Mouse (Mus musculus) left cerebral cortex, adult 11 months (tissue): ENCODE results near the gene Flii.

Source experiments
- DNase-seq: peaks from one replicate; pipeline ENCODE4 v3.0.0; 2022; ENCODE audit warnings: low spot score

The Flii gene

DNA sequence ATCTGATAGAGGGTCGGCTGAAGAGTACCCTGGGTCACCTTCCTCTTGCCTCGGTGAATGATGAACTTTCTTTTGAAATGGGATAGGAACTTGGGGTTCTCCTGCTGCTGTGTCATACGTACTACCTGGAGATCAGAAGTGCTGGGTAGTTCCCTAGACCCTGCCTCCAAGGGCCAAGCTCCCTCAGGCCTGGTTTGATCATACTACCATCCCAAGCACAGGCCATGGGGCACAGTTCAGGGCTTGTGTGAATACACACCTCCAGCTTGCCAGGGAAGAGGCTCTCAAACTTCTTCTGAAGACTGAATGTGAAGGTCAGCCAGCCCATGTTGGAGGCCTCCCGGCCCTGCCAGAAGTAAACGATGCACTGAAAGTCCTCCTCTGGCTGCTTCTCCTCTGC is 11.2 kb downstream of the Flii start:
- no peak for DNase-seq

DNA sequence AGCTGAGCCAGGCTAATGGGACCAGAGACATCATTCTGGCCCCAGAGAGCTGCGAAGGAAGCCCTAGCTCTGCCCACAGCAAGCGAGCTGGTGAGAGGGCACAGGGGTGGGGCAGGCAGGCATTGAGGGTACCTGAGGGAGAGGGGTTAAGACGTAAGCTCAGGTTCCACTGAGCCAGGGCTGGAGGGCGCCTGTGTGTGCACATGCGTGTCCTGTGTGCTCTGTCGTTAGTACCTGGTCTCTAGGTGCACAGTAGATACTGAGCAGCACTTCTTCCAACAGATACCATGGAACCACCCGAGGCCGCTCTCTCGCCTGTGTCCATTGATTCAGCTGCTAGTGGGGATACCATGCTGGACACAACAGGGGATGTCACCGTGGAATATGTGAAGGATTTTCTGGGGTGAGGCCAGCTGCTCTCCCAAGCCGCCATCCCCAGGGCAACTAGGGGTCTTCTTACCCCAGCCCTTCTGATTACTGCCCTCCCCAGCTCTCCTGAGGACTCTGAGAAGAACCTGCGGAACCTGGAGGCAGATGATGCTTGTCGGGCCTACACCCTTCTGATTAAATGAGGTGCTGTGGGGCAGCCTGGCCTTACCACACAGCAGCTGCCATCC is 14.3 kb downstream of the Flii start:
- DNase-seq = no peak

DNA sequence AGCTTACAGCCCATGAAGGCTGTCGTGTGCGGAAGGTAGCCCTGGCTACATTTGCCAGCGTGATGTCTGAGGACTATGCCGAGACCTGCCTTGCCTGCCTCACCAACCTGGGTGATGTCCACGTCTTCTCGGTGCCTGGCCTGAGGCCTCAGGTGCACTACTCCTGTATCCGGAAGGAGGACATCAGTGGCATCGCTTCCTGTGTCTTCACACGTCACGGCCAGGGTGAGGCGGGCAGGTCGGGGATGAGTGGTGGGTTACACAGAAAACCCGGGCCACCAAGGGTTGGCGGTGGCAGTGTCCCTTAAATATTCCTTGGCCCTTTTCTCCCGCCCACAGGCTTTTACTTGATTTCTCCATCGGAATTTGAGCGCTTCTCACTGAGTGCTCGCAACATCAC is 15.0 kb downstream of the Flii start:
- DNase-seq = no peak

DNA sequence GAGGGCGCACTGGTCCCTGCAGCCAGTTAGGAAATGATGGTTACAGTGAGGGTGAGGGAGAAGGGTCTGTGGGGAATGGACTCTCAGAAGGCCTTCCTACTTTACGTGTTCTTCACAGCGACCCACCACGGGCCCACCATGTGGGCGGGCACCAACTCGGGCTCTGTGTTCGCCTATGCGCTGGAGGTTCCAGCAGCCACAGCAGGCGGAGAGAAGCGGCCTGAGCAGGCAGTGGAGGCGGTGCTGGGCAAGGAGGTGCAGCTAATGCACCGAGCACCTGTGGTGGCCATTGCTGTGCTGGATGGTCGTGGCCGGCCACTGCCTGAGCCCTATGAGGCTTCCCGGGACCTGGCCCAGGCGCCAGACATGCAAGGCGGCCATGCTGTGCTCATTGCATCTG is 15.8 kb downstream of the Flii start:
- no peak for DNase-seq

DNA sequence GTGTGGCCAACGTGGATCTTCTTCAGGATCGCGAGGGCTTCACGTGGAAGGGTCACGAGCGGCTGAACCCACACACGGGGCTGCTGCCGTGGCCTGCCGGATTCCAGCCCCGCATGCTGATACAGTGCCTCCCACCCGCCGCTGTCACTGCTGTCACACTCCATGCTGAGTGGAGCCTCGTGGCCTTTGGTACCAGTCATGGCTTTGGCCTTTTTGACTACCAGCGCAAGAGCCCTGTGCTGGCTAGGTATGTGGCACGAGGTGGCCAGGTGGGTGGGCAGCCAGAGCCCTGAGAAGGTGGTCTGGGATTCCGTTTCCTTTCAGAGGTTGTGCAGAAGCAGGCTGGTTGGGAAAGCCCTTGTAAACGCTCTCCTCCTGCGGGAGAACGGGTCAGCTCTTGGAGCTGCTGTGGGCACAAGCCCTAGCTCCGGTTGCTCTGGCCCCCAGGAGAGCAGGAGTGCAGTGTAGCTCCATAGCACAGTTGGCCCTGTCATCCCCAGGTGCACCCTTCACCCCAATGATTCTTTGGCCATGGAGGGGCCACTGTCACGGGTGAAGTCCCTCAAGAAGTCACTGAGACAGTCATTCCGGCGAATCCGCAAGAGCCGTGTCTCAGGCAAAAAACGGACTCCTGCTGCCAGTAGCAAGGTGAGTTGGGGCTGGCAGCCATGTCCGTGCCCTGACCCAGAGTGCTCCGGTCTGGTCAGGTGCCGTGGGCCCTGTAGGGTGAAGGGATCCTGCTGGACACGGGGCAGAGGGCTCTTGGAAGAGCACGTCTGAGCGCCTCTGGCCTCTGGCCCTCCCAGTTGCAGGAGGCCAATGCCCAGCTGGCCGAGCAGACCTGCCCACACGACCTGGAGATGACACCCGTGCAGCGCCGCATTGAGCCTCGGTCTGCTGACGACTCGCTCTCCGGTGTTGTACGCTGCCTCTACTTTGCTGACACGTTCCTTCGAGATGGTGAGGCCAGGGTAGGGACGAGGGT is 17.3 kb downstream of the Flii start:
- no peak for DNase-seq

DNA sequence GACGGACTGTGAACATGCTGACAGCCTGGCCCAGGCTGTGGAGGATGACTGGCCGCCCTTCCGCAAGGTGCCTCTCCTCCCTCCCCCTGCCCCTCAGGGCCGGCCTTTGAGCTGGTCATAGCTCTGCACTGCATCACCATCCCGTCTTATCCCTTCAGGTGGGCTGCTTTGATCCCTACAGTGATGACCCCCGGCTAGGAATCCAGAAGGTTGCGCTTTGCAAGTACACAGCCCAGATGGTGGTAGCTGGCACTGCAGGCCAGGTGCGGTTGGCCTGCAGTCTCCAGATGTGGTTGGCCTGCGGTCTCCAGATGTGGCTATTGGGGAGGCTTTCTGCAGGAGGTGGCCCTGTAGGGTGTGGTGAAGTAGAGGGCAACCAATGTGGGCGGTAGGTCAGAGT is 18.4 kb downstream of the Flii start:
- no peak for DNase-seq

DNA sequence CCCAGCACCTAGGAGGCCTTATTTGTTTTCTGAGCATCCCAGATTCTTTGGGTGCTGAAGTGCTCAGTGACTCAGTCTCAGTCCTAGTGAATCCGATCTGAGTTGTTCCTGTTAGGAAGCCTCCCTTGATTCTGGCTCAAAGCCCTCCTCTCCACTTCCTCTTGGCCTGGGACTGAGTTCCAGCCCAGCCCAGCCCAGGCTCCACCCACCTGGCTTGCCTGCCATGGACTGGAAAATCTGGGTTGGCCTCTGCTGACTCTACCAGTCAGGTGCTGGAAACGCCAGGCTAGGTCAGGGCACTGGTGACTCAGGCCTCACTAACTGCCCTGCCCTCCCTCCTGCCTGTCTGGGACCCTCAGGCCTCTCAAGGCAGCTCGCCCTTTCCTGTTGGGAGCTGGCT is 19.4 kb downstream of the Flii start:
- no peak for DNase-seq

DNA sequence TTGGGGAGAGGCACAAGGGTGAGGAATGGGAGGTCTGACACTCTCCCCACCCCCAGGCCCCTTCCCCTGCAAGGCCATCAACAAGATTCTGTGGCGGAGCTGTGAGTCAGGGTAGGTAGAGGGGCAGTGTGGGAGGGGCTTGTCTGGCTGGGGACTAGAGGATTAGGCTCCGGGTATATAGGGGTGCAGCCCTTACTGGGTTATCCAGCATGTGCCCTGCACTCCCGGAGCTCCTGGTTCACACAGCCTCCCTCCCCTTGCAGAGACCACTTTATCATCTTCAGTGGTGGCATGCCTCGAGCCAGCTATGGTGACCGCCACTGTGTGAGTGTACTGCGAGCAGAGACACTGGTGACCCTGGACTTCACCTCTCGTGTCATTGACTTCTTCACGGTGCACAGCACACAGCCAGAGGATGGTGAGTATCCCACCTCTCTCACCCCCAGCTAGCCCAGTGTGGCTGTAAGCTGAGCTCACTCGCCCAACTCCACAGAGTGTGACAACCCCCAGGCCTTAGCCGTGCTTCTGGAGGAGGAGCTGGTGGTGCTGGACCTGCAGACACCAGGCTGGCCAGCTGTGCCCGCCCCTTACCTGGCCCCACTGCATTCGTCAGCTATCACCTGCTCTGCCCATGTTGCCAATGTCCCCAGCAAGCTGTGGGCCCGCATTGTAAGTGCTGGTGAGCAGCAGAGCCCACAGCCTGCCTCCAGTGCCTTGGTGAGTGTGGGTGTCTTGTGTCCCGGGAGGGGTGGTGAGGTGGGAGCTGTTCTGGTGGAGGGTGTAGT is 20.2 kb downstream of the Flii start:
- no peak for DNase-seq

DNA sequence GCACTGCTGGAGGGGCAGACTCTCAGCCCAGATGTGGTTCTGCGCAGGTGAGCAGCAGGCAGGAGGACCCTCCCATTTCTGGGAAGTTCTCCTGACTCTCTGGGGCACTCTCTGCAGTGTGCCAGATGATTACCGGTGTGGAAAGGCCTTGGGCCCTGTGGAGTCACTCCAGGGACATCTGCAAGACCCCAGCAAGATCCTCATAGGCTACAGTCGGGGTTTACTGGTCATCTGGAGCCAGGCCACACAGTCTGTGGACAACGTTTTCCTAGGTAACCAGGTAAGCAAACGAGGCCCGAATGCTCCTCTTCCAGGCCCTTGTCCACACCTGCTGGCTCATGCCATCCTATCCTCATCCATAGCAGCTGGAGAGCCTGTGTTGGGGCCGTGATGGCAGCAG is 21.0 kb downstream of the Flii start:
- no peak for DNase-seq

DNA sequence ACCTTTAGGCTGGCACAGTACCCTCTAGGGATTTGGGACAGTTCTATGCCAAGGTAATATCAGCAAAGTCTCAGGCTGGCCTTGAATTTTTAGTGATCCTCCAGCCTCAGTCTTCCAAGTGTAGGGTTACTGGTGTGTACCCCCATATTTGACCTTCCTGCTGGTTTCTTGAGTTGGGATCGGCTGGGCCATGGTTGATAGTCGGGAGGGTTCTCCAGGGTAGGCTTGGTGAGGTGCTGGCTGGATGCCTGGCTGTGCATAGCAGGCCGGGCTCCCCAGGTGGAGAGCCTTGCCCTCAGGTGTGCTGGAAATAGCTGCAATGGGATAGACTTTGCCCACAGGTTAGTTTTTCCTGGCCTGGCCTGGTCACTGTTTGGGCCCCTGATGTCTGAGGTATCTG is 21.8 kb downstream of the Flii start:
- DNase-seq = no peak

DNA sequence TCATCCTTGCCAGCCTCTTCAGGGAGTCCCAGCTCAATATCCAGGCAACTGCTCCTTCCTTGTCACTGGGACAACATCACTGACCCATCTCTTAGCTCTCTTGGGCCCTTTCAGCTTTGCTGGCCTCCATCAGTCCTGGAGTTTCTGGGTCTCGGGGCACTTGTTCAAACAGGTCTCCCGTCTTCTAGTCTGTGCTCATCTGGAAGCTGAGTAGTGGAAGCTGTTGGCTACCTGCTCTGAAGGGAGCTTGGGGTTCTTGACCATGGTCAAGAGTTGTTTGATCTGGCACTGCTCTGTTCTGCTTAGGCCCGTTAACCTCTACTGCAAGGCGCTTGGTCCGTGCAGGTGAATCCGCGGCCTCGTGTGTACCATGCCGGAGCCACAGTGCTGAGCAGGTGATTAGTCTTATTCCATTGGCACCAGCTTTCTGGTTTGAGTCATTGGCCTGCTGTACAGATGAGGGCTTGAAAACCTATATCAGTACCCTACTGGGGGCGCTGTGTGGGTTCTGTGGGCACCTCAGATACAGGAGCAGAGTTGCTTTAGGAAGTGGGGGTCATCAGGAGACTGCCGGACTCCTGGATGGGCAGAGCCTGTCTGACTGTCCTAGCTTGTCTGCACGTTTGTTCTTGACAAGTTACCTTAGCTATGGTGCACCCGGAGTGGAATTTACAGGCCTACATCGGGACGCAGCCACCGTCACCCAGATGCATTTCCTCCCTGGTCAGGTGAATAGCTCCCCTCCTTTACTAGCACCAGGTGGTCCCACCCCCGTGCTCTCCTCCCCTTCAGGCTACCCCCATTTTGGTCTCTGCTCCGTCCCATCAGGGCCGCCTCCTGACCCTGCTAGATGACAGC is 22.8 kb downstream of the Flii start:
- DNase-seq = no peak

DNA sequence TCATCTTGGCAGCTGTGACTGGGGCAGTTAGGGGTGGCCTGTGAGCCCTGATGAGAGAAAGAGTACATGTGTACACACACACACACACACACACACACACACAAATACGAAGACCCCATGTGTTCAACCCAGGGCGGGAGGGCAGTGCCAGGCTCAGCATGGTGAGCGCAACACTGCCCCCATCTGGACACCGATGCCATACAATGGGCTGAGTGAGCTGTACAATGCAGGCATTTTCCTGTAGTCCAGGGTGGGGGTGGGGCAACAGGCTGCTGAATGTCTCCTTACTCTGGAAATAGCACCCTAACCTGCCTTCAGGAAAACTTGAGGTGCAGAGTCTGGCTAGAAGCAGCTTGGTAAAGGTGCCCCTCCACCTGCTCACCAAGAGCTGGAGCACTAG is 23.9 kb downstream of the Flii start:
- peak; percentile 68 for DNase-seq

DNA sequence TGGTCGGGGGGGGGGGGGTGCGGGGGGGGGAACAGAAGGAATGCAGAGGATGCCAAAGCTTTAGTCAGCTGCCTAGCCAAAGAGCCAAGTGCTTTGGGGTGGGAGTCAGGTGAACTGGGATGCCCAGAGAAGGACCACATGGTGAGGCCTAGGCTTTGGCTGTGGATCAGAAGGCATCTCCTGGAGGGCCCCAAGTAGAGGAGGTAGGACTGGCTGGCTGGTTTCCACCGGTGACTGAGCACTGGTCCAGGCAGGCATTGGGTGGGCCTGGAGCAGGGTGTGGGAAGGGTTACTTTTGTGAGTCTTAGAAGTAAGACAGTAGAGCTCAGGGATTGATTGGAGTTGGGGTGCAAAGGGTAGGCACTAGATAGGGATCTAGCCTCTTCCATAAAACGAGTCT is 25.5 kb downstream of the Flii start:
- DNase-seq = no peak

DNA sequence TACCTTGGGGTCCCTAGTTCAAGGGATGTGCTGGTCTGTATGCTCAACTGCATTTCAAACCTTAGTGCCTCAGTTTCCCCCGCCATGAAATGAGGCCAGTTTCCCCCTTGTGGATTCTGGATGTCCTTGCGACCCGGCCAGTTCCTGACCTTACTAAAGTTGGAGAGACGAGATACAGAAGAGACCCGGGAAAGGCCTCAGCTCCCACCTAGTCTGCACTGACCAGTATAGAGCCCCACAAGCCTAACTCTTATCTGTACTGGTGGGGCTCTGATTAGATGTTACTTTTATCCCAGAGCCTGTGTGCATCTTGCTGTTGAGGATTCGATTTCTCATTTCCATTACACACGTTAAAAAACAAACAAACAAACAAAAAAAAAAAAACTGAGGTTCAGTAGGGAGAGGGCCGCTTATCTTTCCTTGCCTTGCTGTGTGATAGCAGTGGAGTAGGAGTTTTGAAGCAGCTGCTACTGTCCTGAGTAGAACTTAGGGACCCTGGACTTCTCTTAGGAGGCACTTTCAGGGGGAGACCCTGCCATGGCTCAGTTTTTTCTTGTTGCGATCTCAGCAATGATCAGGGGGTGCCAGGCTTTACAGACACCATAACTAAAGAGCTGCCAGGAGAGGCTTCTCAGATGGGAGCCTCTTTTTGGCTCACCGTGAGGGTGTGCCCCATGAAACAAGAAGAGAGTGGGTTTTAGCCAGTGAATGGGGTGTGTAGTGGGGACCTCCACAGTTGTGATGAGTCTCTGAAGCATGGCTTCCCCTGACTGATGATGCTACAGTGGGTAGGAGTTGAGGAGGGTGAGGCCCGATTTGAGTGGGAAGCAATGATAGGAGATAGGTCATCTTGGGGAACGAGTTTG is 26.5 kb downstream of the Flii start:
- DNase-seq = no peak

DNA sequence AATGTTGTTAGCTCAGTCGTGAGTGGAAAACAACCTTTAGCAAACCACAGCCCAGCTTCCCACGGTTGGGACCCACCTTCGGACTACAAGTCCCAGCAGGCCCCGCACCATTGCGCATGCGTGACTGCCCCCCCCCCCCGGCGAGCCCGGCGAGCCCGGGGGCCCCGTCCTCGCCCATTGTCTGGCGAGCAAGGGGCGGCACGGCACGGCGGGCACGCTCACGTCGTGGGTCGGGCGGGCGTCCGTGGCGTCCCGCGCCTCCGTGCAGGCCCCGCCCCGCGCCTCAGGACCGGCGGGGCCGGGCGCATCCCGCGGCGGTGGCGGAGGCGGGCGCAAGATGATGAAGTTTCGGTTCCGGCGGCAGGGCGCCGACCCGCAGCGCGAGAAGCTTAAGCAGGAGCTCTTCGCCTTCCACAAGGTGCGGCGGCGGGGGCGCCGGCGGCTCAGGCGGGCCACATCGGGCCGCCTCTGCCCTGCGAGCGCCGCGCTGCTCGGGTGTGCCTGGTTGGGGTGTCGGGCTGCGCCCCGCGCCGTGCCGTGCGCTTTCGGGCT is 27.5 kb downstream of the Flii start, which contains the start of gene Llgl1:
TSS of gene Llgl1 (plus strand) at position 200 of the 552 bp plus-strand sequence.
- DNase-seq = peak; percentile 72

DNA sequence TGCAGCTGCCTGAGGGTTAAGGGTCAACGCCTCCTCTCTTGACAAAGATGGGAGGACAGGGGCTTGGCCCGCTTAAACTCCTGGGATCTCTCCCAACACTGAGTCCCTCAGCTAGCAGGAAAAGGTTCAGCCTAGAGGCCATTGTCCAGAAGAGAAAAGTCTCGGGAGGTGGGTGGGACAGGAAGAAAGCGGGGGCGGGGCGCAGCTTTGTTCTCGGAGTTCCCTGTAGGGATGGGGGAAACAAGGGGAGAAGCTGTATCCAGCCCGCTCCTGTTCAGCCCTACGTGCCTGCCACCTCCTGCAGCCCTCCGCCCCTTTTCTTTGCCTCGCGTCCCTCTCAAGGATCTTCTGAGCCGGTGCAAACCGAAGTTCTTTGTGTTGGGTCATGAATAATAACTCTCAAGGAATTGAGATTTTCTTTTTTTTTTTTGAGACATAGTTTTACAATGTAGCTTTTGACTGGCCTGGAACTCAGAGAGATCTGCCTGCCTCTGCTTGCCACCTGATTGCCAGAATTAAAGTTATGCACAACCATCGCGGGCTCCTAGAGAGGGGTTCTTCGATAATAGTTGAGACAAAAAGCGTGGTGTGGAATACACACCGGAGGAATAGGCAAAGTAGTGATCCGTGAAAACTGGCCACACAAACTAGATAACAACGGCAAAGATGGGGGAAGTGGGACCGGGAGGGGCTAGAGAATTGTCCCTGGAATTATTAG is 28.1 kb downstream of the Flii start:
- DNase-seq = no peak

DNA sequence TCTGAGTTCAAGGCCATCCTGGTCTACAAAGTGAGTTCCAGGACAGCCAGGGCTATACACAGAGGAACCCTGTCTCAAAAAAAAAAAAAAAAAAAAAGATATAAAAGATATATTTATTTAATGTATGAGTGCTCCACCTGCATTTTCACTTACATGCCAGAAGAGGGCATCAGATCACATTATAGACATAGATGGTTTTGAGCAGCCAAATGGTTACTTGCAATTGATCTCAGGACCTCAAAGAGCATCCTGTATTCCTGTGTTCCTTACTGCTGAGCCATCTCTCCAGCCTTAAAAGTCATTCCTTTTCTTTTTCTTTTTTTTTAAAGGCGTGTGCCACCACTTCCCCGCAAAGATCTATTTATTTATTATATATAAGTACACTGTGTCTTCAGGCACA is 29.5 kb downstream of the Flii start:
- DNase-seq = no peak

DNA sequence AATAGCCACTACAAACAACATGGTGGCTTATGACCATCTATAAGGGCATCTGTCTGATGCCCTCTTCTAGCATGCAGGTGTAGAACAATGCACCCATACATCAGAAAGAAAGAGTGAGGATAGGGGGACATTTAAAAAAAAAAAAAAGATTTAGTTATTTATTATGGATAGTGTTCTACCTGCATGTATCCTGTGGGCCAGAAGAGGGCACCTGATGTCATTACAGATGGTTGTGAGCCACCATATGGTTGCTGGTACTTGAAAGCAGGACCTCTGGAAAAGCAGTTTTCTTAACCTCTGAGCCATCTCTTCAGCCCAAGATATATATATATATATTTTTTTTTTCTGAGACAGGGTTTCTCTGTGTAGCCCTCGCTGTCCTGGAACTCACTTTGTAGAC is 30.9 kb downstream of the Flii start:
- no peak for DNase-seq
